Mouse (Mus musculus) lung, adult 2 months (tissue): ENCODE measurements around the gene Myd88.

Experiments used
- CTCF ChIP-seq: fragments of 200-500 bp; IDR thresholded peaks from 2 replicates; pipeline ENCODE4 v1.5.1; 2011; ENCODE audit warnings: mild to moderate bottlenecking, low read length, control low read depth; ENCODE audit not compliant: insufficient read depth
- POLR2A ChIP-seq: fragments of 200-500 bp; IDR thresholded peaks from 2 replicates; pipeline ENCODE4 v1.6.1; 2011; ENCODE audit warnings: low read depth, mild to moderate bottlenecking, control low read depth, low read length, borderline replicate concordance; ENCODE audit errors: extremely low read depth

- TF ChIP-seq CTCF = no peak
- no peak for TF ChIP-seq POLR2A
Measured at GRCm38 (mm10) chr9:119335571-119335970, 5.6 kb downstream of the Myd88 start.
